Mouse (Mus musculus) olfactory bulb, adult 2 months (tissue): ENCODE results near the gene Plekhg3.

Experiments used
- CTCF ChIP-seq: fragments of 200-500 bp; IDR thresholded peaks from 2 replicates; pipeline ENCODE4 v1.5.1; 2012; ENCODE audit warnings: low read depth, mild to moderate bottlenecking, low read length, moderate library complexity; ENCODE audit not compliant: insufficient read depth
- POLR2A ChIP-seq: fragments of 200-500 bp; IDR thresholded peaks from 2 replicates; pipeline ENCODE4 v1.6.1; 2012; ENCODE audit warnings: mild to moderate bottlenecking, low read depth, low read length, moderate library complexity; ENCODE audit not compliant: insufficient read depth

DNA sequence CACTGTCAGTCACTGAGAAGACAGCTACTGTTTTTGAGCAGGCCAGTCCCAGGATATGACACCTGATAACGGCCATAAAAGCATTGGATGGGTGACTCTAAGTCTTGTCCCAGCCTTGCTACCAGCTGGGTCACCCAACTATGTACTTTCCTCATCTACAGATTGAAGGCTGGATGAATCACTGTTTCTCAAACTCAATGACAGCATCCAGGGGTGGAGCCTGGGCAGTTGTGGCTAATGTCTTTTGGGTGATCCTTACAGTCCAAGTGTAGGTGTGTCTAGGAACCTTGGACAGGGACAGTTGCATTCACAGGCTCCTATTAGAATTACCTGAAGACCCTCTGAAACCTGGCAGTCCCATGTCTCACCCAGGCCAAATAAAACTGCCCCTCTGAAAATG is 49.1 kb downstream of the Plekhg3 start:
- TF ChIP-seq POLR2A: no peak
- no peak for TF ChIP-seq CTCF
